Mouse (Mus musculus) right cerebral cortex, postnatal 36 days (tissue): ENCODE data around the gene Tmem256.

Experiments used
- DNase-seq, 2 experiments: peaks; one replicate each; pipeline ENCODE4 v3.0.0; 2022; ENCODE audit warnings: low spot score in 2 of 2, mixed read lengths in 1 of 2

Gene Tmem256

DNA sequence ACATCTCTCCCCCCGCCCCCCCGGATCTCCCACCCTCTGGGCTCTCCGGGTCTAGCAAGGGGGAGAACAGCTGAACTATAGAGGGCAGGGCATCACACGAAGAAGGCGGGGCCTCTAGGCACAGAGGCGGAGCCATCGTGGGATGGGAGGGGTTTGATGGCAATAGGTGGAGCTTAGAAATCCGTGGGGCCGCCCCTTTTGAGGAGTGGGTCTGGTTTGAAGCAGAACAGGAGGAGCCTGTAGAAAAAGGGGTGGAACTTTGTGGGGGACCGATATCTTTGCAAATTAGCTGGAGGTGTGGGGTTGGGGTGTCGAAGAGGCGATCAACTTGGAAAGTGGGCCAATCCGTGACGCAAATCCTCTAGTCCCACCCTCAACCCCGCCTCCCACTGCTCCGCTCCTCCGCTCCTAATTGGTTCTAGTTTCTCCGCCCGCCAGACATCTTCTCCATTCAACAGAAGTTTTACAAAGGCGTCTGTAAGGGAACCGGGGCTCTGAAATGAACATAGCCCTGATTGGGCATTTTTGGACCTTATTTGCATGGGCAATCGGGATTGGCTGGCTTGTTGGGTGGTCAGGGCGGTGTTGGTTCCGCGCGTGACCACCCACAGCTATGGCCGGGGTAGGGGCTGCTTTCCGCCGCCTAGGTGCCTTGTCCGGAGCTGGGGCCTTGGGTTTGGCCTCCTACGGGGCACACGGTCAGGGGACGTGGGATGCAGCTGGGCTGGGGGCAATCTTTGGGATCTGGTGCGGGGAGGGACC, at the start of gene Tmem256:
TSS of gene Tmem256 (plus strand) at position 563 of the 762 bp plus-strand sequence.
- DNase-seq = peak; percentile 96 to 98

DNA sequence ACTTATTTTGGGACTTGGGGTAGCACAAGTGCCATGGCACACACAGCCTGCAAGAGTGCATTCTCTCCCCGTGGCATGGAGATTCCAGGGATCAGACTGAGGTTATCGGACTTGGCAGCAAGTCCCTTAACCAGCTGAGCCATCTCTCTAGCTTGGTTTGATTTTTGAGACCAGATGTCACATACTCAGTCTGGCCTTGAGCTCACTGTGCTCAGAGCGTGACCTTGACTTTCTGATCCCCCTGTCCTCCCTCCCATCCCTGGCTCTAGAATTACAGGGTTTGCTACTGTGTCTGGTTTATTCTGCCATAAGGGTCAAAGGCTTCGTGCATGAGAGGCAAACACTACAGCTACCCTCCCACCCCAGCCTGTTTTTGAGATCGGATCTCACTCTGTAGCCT, 48.9 kb upstream of the Tmem256 start:
- no peak for DNase-seq

DNA sequence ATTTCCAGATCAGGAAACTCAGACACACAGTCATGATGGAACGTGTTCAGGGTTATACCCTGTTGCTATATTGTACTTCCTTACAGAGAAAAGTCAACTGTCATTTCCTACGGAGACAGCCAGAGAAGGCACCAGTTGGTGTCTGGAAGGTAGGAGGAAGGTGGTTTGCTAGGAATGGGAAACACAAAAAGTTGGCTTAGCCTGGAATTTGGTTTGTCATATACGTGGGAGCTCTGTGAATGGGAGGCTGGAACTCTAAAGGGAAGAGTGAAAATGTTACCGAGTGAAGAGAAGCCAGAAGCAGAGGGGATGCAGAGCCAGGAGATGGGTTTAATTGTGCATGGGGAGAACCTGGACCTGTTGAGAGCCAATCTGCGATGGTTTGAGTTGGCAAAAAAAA, 46.9 kb upstream of the Tmem256 start:
- no peak for DNase-seq

DNA sequence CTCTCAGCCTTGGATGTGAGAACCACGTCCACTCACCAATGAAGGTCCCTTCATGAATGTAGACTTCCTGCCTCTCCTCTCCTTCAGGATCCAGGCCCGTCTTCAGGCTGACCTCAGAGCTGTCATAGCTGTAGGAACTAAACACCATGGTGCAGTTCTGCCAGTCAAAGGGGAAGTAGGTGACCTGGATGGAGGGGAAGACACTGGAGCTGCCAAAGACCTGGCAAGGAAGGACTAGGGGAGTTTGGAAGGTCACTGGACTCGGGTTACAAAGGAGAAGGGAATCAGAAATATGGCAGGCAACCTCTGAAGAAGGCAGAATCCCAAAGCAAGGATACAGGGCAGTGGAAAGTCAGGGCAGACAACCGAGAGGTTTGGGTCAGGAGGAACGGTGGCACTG, 44.9 kb upstream of the Tmem256 start:
- DNase-seq = no peak

DNA sequence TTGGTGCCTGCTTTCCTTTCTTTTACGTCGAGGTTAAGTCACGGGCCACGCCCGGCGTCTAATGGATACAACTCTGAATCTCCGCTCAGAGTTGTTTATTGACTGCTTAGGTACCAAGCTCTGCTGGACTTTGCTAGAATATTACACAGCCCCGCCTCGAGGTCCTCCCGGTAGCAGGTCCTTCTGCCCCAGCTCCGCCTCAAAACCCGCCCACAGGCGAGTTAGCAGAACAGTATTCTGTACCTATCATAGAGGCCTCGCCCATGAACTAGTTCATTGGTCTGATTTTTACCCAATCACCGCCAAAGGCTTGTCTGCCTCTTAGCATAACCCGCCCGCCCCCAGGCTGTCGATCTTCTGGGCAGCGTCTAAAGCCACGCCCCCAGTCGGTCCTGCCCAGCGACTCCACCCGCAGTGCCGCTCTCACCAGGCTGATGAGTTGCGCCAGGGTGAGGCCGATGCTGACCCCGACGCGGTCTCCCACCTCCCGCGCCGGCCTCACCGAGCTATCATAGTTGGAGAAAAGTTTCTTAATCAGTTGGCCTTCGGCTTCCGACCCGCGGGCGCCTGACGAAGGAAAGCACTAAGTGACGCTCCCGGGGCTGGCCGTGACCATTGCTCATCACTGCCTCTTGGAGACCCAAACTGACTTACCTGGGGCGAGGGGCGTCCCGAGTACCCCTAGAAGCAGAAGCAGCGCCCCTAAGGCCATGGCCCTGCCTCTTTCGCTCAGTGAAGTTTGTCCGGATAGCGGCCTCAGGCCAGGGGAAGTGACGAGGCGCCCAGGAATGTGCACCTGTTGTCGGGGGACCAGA, 42.9 kb upstream of the Tmem256 start, which contains the start of gene Chrnb1:
TSS of gene Chrnb1 (minus strand) at position 776 of the 815 bp plus-strand sequence.
- DNase-seq = peak; percentile 87 to 92

DNA sequence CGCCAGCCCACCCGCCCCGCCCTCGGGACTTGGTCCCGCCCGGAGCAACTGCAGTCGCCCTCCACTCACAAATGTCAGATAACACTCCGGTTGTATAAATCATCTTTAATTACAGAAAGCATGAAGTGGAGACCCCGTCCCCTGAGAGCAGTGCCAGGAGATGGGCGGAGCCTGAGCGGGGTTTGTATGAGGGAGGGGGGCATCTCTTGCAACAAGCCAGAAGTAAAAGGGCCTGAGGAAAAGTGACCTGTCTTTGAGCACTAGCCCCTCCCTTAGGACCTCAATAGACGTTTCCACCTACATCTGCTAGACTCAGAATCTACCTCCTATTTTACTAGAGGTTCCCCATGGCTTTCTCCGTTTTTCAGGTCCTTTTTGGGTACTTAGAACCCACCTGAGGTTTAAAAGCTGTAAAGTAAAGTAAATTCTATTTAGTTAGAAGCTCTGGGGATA, 42.3 kb upstream of the Tmem256 start:
- no peak for DNase-seq

DNA sequence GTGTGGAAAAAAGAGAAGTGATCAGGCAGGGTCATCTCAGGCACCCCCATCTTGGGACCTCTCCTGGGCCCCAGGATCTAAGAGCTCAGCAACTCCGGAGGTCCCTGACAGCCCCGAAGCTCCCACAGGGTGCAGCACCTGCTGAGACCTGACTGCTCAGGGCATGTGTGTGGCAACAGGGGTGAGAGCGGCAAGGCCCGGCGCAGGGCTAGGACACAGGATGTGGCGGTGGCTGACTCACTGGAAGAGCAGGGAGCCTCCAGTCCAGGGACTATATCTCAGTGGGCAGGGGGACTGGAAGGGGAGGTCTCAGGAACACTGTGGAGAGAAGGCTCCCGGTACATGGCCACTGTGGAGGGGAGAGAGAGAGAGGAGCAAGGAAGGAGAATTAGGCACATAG, 40.4 kb upstream of the Tmem256 start:
- DNase-seq = no peak

DNA sequence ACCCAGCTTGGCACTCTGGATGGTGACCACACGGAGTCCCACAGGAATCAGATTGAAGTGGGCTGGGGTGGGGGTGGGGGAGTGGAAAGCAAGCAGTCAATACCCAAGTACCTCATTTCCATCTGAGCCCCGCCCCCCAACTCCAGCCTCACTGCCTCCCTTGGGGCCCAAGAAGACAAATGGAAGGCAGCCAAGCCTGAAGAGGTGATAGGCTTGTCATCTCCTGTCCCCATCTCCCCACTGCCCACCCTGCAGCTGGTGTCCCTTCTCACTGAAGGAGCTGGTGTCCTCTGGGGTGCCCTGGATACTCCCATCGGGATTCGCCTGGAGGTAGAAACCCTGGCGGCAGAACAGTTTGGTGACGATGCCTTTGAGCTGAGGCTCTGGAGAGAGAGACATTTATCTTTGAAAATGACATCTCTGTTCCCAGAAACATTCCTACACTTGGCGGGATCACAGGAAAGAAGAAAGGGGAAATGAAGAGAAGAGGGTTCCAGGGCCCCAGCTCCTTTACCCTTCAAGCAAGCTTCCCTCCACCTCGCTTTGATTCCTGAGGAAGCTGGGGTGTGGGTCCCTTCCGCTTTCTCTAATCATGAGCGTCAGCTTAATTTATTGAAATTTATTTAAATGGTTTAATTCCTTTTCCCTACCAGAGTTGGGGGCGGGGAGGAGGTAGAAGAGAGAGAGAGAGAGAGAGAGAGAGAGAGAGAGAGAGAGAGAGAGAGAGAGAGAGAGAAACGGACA, 38.7 kb upstream of the Tmem256 start:
- no peak for DNase-seq

DNA sequence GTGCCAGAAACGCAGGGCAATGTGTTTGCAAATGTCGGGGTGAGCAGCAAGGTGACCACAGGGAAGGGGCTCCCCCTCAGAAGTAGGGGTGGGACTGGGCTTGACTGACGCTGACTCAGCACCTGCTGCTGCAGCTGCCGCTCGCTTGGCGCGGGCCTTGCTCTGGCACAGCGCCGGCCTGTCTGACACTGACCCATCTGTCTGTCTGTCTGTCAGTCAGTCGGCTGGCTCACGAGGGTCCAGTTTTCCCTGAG, 38.2 kb upstream of the Tmem256 start:
- no peak for DNase-seq

DNA sequence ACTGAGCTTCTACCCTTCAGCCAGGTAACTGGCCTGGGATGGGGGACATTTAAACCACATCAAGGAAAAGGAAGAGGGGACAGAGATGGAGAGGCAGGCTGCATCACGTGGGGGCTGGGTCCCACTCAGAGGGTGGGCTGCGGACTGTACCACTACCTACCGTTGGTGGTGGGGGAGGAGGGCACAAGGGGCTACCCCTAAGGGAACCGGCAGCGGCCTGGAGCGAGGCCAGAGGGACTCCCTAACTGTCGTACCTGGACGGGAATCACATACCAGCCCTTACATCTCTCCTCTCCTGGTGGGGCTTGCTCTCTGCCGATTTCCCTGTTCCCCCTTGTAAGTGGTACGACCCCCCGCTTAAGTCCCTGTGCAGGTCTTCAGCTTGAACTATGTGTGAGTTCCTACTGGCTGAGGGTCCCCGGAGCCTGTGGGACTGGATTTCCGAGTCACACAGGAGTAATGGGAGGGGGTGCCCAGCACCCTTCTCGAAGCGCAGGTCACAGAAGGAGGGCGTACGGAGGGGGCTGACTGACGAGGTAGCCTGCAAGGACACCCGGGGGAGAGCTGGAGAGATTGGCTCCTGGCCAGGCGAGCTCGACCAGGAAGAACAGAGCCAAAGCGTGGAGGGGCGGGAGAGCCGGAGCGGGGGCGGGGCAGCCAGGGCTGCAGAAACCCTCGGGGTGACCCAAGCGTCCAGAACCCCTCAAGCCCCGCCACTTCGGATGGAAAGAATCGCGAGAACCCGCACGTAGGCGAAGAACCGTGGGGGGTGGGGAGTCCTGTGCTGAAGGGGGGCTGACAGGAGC, 37.7 kb upstream of the Tmem256 start:
- no peak for DNase-seq

DNA sequence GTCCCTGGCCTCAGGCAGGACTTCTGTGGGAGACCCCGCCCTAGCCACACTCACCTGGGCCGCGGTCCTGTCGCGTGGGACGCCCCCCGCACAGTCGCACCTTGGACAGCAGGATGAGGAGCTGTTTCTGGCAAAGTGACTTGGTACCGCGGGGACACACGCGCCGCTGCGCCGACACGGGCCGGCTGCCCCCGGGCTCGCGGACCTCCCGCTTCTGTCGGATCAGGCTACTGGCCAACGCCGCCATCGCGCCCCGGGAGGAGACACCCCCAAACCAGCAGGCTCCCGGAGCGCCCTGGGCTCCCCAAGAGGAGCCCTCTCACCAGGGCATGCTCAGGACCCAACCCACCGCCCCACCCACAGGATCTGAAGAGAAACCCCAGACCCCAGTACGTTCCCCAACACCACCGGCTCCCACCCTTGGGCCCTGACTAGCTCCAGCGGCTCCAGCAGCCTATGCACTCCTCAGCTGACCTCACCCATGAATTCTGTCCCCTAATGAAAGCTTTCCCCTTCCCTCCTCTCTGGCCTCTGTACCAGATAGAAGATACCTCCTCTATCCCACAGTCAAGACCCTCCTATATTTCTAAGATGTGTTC, 36.8 kb upstream of the Tmem256 start, which contains the start of gene Fgf11:
TSS of gene Fgf11 (minus strand) at position 479 of the 599 bp plus-strand sequence.
- no peak for DNase-seq

DNA sequence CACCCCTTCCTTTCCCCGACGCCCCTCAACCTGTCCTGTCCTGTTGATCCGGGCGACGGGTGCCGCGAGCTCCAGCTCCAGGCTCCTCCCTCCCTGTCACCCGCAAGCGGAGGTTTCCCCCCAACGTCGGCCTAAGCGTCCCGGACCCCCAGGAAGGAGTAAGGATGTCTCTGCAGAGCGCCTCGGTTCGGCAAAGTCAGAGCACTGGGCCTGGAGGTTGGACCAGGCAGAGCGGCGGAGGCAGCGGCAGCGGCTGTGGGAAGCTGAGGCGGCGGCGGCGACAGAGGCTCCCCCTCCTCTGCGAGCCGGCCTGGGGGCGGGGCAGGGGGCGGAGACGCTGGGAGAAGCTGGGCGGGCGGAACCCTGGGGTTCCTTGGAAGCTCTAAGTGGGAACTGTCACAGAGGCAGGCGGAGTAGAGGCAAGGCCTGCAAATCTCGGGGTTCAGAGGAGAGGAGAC, 35.6 kb upstream of the Tmem256 start:
- peak; percentile 62 to 64 for DNase-seq

DNA sequence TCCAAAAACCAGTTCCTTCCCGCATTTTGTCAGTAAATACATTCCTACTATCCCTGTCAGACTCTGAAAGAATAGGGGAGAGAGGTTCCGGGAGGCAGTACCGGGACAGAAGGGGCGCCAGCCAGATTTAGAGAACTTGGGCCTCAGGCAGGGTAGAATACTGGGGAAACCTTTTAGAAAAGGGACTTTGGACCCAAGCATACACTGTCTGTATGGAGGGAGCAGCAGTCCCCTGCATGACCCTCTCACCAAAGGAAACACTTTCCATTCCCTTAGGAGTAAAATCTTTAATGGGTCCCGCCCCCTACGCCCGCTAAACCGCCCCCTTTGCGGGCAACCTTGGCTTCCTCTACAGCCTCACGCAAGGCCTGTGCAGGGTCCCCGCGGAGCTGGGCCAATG, 35.0 kb upstream of the Tmem256 start:
- DNase-seq = no peak

DNA sequence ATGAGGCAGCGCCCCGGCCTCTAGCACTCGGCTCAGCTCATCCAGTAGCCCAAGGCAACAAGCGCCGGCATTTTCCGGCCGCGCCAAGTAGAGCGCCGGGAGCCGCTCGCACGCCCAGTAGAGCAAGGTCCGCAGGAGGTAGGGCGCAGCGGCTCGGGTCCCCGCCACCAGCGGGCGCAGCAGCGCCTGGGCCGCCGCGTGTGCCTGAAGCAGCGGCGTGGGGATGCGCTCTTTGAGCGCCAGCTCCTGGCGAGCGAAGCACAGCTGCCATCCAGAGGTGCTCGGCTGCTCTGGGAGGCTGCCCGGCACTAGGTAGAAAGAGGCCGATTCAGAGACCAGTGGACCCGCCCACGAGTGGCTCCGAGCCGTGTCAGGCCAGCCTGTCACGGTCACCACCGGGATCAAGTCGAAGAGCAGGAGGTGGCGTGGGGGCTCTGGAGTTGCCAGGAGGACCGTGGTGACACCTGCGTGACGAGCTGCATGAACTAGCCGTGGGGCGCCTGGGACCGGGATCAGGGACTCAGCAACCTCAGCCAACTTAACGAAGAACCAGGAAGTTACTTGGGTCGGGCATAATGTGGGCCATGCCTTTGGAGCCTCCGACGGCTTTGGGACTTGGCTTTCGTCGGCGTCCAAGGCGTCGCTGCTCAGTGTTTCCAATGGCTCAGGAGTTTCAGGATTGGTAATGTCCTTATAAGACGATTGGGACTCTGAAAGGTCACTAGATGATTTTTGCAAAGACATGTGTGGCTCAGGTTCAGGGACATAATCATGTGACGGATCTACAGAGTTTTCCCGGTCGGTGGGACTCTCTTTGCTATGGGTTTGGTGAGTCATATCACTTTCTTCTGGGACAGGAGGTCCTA, 34.3 kb upstream of the Tmem256 start:
- peak; percentile 27 to 44 for DNase-seq

DNA sequence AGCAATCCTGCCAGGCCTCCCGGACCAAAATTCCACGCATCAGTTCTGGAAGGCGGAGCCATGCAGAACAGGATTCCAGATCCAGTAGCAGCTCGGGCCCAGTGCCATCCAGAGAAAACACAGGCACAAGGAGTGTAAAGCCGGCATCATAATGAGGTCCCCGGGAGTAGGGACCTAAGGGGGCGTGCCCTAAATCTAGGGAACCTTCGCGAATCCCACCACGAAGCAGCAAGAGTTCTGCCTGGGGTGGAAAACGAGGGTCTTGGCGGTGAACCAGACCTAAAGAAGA, 33.7 kb upstream of the Tmem256 start:
- DNase-seq = no peak

DNA sequence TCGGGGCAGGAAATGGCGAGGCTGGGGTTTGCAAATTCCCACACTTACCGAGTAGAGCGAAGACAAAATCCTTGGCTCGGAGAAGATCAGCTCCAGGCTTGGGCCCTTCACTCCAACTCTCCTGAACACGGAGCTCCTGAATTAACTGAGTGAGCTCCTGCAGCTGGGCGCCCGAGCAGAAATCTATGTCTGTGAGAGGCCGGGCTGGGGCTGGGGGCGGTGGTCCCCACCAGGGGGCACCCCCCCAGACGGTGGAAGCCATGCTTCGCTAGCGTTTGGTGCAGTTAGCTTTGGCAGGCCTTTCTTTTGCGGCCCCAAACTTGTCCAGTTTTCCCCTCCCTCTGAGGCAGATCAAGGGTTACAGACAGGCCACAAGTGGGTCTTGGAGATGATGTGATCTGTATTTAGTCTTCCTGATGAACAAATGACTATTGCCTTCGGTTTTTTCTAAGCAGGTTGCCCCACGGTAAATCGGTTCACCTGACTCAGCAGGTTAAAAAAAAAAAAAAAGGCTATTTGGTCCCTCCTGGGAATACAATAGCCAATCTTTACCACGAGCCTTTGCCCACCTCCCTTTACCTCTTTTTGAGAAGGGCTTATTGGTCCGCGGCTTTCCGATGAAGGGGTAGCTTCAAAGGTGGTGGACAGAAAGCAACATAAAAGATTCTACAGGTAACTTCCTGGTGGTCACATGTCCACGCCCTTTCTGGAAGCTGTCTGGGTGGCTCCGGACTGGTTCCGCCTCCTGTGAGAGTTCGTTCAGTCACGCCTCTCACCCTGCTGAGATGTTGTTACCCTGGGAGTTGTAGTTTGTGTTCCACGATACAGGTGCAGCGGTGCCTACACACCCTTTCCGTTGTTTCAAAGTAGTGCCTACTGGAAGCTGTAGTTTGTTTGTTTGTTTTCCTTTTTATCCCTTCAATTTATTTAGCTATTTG, 33.1 kb upstream of the Tmem256 start, which contains the start of gene Tmem102:
TSS of gene Tmem102 (minus strand) at position 653 of the 938 bp plus-strand sequence.
- DNase-seq = no peak

DNA sequence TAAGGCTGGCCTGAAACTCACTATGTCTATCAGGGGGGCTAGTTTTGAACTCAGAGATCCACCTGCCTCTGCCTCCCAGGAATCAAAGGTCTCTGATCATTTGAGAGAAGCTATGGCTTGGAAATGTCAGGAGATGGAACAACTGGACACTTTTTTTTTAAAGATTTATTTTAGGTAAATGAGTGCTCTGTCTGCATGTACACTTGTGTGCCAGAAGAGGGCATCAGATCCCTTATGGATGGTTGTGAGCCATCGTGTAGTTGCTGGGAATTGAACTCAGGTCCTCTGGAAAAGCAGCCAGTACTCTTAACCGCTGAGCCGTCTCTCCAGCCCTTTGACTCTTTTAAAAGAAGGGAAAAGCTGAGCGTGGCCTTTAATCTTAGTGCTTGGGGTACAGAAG, 31.9 kb upstream of the Tmem256 start:
- DNase-seq = no peak

DNA sequence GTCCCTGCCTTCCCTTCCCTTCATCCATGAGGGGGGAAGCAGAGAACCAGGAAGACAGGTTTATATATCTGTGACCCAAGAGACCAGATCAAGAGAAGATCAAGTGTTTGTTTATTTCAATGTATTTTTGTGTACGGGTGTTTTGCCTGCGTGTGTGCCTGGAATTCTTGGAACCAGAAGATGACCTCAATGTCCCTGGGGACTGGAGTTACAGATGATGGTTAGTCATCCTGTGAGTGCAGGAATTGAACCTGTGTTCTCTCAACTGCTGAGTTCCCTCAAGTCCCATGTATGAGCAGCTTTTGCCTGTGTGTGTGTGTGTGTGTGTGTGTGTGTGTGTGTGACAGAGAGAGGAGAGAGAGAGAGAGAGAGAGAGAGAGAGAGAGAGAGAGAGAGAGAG, 30.7 kb upstream of the Tmem256 start:
- no peak for DNase-seq

DNA sequence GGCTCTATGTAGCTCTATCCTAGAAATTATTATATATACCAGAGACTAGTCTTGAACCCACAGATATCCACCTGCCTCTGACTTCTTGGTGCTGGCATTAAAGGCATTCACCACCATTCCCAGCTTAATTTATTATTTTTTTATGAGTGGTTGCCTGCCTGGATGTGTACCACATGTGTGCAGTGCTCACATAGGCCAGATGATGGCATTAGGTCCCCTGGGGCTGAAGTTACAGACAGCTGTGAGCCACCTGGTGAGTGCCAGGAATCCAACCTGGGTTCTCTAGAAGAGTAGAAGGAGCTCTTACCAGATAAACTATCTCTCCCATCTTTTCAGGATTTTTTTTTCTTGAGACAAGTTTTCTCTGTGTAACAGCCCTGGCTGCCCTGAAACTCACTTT, 28.0 kb upstream of the Tmem256 start:
- no peak for DNase-seq
